Mouse (Mus musculus) liver, embryonic 16.5 days (tissue): ENCODE results near the gene Scp2. TPM values are rescaled to one million over a fixed set of nuclear protein-coding genes. Genes with fewer than 3 reads are reported as not detected.

Experiments used
- ATAC-seq: fragments of 200-750 bp; cut with Nextera tagmentation; 2 replicates; pipeline ENCODE4 v1.8.0; 2017; ENCODE audit warnings: low read depth, mild to moderate bottlenecking, moderate number of reproducible peaks, moderate library complexity
- H3K27ac ChIP-seq: fragments of 300-500 bp; sonication (generic); 2 replicates; pipeline ENCODE4 v1.5.1; 2014; ENCODE audit warnings: mild to moderate bottlenecking, low read length
- H3K27me3 ChIP-seq: fragments of 300-500 bp; sonication (generic); 2 replicates; pipeline ENCODE4 v1.6.1; 2014; ENCODE audit warnings: low read depth, low read length, mixed read lengths; ENCODE audit not compliant: control insufficient read depth, insufficient read depth
- H3K36me3 ChIP-seq: fragments of 300-500 bp; sonication (generic); 2 replicates; pipeline ENCODE4 v1.6.1; 2014; ENCODE audit warnings: mild to moderate bottlenecking; ENCODE audit not compliant: control insufficient read depth, insufficient read depth
- H3K4me1 ChIP-seq: fragments of 300-500 bp; sonication (generic); 2 replicates; pipeline ENCODE4 v1.6.1; 2014; ENCODE audit warnings: low read depth, low read length, mixed read lengths; ENCODE audit not compliant: control insufficient read depth
- H3K4me2 ChIP-seq: fragments of 300-500 bp; sonication (generic); 2 replicates; pipeline ENCODE4 v1.6.1; 2014; ENCODE audit warnings: low read depth, low read length, mixed read lengths
- H3K4me3 ChIP-seq: fragments of 300-500 bp; sonication (generic); 2 replicates; pipeline ENCODE4 v1.5.1; 2014; ENCODE audit warnings: low read depth, mild to moderate bottlenecking, low read length
- H3K9ac ChIP-seq: fragments of 300-500 bp; sonication (generic); 2 replicates; pipeline ENCODE4 v1.6.1; 2014; ENCODE audit warnings: low read depth, low read length
- H3K9me3 ChIP-seq: fragments of 300-500 bp; sonication (generic); replicated peaks from 2 replicates; pipeline ENCODE4 v1.6.1; 2016; ENCODE audit warnings: low read length; ENCODE audit not compliant: control insufficient read depth
- WGBS: fragments of 180-500 bp; shearing (Covaris S2); extraction: QIAGEN DNeasy Blood & Tissue Kit; methylation state at CpG from one replicate; pipeline ENCODE4 v1.1.7; 2014; ENCODE audit not compliant: insufficient replicate concordance; 5-methylcytosine and 5-hydroxymethylcytosine counted together
- polyA plus RNA-seq: library from polyadenylated mRNA; unstranded; fragments of >200 nt; fragmentation: Nextera tagmentation; extraction: Ambion mirVana; gene quantifications from 2 replicates; pipeline ENCODE4 v1.2.1, GENCODE M21; 2015

Gene Scp2
- polyA plus RNA-seq, 1 experiment from 2014 or later, result 427 TPM

DNA sequence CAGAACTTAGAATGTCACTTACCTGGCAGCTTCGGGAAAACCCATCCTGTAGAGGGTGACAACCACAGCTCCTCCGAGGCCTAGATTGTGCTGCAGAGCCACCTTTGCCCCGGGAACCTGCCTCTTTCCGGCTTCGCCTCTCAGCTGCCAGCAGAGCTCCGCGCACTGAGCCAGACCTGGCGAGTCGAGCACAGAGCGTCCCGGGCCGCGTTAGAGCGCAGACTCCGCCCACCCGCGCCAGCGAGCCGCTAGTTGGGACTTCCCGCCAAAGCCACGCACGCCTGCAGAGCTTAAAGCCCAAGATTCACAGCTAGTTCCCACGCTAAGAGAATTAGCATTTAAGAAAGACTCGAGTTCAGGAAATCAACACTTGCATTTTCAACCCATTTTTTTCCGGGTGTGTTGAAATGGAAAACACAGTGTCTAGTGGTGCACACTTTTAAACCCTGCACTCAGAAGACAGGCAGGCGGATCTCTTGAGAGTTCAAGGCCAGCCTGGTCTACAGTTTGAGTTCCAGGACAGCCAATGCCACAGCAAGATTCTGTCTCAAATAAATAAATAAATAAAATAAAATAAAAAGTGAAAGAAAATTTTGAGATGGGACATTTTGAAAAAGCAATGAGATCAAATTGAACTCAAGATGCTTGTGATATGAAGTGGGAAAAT lies 73.4 kb downstream of the Scp2 start:
- Histone ChIP-seq H3K4me2 (peak overlapping the region; percentile 67), H3K9me3 (no peaks in the 10 kb centered on the region), H3K4me1 (peaks cover 3% of the 10 kb centered on the region), H3K27ac (peak overlapping the region; percentile 65), H3K9ac (peak overlapping the region; percentile 65), H3K4me3 (peak overlapping the region; percentile 70), H3K36me3 (no peaks in the 10 kb centered on the region), H3K27me3 (no peaks in the 10 kb centered on the region)
- 2% methylated on average over 26 of the region's 26 CpGs for WGBS
- peak; percentile 90 for ATAC-seq

DNA sequence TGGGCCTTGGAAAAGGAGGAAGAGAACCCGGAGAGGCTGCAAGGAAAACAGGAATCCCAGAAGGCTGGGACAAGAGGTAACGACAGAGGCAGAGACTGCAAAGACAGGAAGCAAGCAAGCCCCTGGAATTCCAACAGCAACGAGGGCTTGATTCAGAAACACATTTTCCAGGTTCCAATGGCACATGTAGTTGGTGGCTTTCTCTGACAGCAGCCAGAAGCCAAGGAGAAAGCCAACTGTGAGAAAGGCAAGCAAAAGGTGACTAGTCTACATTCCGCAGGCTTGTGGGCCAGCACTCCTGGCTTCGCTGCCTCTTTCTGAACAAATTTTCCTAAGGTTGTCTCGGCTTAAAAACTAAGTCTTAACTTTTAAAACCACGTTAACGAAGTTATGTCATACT lies 74.1 kb downstream of the Scp2 start:
- Histone ChIP-seq H3K4me1 (peaks cover 3% of the 10 kb centered on the region), H3K4me3 (peak overlapping the region; percentile 70), H3K27ac (peak overlapping the region; percentile 65), H3K36me3 (no peaks in the 10 kb centered on the region; the same call in 1 of the 2 replicates), H3K9ac (peak overlapping the region; percentile 65), H3K4me2 (peak overlapping the region; percentile 67), H3K27me3 (no peaks in the 10 kb centered on the region), H3K9me3 (no peaks in the 10 kb centered on the region)
- 10% methylated on average over 8 of the region's 8 CpGs for WGBS
- no peak for ATAC-seq

DNA sequence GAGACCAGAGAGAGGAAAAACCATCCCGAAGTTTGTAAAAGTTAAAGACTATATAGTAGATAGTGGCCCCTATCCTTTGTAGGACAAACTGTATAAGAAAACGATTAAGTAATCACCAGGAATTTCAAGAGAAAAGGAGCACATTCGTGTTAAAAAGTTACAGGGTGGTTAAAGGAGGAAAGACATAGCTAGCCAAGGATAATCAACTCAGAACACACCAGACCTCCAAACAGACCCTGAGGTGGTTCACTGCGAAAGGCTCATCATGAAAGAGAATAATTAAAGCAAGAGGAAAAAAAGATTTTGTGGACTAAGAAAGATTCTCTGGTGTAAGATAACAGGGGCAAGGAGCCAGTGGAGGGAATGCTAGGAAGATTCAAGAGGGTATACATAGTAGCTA lies 74.5 kb downstream of the Scp2 start:
- Histone ChIP-seq H3K9ac (peak overlapping the region; percentile 65), H3K9me3 (no peaks in the 10 kb centered on the region), H3K27ac (peak overlapping the region; percentile 65), H3K4me2 (peak overlapping the region; percentile 67), H3K27me3 (no peaks in the 10 kb centered on the region), H3K4me3 (peak overlapping the region; percentile 70), H3K36me3 (no peaks in the 10 kb centered on the region; the same call in 1 of the 2 replicates), H3K4me1 (peaks cover 7% of the 10 kb centered on the region)
- ATAC-seq, result no peak
- WGBS, result 37% methylated on average over 4 of the region's 4 CpGs

DNA sequence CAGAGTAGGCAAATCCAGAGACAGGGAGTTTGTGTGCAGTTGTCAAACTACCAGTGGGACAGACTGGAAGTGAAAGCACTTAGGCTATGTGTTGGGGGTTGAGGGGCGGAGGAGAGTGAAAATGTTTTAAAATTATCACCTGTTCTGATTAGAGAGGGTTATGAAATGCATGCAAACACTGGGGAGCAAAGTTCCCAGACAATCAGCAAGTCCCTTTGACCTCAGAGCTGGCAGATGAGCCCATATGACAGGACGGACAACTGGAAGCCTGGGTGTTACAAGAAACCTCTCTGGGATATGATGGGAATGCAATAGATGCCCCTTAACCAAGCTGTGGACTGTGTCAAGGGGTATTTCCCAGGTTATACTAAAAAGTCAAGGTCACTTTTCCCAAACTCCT lies 76.7 kb downstream of the Scp2 start:
- no peak overlapping the region for H3K4me3 ChIP-seq
- peaks cover 8% of the 10 kb centered on the region for H3K4me1 ChIP-seq
- no peaks in the 10 kb centered on the region for H3K9me3 ChIP-seq
- peak overlapping the region; percentile 62 for H3K27ac ChIP-seq
- peak; percentile 25 for ATAC-seq
- no peaks in the 10 kb centered on the region; the same call in 1 of the 2 replicates for H3K36me3 ChIP-seq
- no peak overlapping the region for H3K9ac ChIP-seq
- 59% methylated on average over 2 of the region's 2 CpGs for WGBS
- peak overlapping the region; percentile 15 for H3K4me2 ChIP-seq
- H3K27me3 ChIP-seq, result no peaks in the 10 kb centered on the region

DNA sequence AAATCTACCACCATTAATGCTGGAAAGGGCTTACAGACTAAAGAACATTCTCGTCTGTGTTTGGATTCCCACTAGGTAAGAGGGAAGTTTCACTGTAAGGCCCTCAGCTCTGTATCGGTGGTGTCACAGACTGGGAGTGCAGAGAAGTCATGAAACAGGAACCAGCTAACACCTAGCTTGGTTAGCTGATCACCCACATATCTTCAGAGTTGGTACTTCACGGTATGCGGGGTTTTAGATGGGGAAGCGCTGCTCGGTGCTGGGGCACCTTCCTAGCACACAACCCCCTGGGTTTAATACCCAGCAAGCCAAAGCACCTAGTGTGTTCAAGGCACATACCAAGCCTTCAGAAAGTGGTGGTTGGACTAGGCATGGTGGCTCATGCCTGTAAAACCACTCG lies 77.5 kb downstream of the Scp2 start:
- Histone ChIP-seq H3K9me3 (peaks cover 2% of the 10 kb centered on the region), H3K4me2 (peak overlapping the region; percentile 27), H3K9ac (no peak overlapping the region), H3K36me3 (peaks cover 5% of the 10 kb centered on the region), H3K27me3 (no peaks in the 10 kb centered on the region), H3K4me1 (peaks cover 8% of the 10 kb centered on the region), H3K4me3 (no peak overlapping the region), H3K27ac (peak overlapping the region; percentile 62)
- no peak for ATAC-seq
- WGBS, result 68% methylated on average over 7 of the region's 7 CpGs

DNA sequence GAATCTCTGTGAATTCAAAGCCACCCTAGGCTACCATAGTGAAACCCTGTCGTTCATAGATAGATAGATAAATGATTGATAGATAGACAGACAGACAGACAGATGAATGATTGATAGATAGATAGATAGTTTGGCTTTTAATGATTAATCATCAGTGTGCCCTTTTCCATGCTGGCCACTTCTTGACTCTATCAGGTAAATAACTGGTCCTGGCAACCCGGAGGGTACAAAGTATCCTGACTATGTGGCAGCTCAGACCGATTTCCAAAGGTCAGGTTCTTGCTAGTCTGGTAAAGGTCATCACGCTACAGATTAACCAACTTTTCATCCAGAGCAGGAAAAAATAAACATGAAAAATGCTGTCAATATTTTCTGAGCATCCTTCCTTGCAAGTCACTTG lies 78.2 kb downstream of the Scp2 start:
- Histone ChIP-seq H3K9me3 (peaks cover 2% of the 10 kb centered on the region), H3K4me3 (no peak overlapping the region), H3K27me3 (no peaks in the 10 kb centered on the region), H3K36me3 (peaks cover 7% of the 10 kb centered on the region), H3K4me1 (peaks cover 5% of the 10 kb centered on the region), H3K27ac (peak overlapping the region; percentile 69), H3K9ac (no peak overlapping the region), H3K4me2 (0 out of 2 replicates have a peak overlapping the region, but pooled peaks have one; percentile 27)
- WGBS, result 60% methylated on average over 4 of the region's 4 CpGs
- ATAC-seq, result peak; percentile 53

DNA sequence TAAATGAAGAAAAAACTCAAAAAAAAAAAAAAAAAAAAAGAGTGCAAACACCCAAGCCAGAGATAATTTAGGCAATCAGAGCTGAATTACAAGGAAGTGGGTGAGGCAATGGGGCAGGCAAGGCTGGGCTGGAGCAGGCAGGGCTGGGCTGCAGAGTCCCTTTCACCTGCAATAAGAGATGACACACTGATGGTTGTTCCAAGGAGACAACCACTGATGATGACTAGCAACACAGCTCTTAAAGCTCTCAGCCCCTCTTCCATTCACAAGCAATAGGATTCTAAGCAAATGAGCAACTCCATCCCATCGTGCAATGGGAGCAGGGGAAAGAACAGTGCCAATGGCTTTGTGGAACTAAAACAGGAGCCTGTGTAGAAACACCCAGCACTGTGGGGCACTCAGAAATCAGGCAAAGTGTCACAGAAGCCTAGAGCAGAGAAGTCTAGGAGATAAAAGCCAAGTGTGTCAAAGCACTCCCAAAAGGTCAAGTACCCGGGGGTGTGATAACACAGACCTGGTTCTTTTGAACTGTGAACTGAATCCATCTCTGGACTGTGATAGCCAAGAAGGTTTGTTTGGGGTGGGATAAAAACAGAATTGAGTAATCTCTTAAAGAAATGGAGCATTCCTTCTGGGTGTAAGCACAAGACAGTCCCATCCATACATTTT lies 79.5 kb downstream of the Scp2 start:
- WGBS, result 52% methylated on average over 2 of the region's 2 CpGs
- Histone ChIP-seq H3K36me3 (peaks cover 9% of the 10 kb centered on the region), H3K4me1 (peaks cover 5% of the 10 kb centered on the region), H3K27ac (peak overlapping the region; percentile 63), H3K4me2 (no peak overlapping the region), H3K9me3 (peaks cover 2% of the 10 kb centered on the region), H3K4me3 (no peak overlapping the region), H3K27me3 (no peaks in the 10 kb centered on the region), H3K9ac (no peak overlapping the region)
- no peak for ATAC-seq

DNA sequence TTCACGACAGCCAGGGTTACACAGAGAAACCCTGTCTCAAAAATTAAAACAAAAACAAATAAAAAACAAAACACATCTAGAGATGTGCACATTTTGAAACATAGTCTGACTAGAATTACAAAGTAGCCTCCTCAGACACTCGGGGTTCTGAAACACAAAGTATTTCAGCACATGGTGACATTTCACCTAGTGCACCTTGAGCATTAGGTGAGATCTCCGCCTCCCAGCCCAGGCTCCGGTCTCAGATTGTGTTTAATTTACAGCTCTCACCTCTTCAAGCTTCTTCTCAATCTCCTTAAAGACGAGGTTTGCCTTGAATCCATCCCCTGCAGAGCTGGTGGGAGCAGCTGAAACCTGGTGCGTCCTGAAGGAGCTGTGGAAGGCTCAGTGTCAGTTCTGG lies 81.2 kb downstream of the Scp2 start:
- Histone ChIP-seq H3K36me3 (peaks cover 9% of the 10 kb centered on the region), H3K4me3 (no peak overlapping the region), H3K9me3 (peaks cover 2% of the 10 kb centered on the region), H3K4me1 (peaks cover 5% of the 10 kb centered on the region), H3K4me2 (no peak overlapping the region), H3K27ac (peak overlapping the region; percentile 51), H3K9ac (no peak overlapping the region), H3K27me3 (no peaks in the 10 kb centered on the region)
- 66% methylated on average over 6 of the region's 6 CpGs for WGBS
- ATAC-seq, result no peak

DNA sequence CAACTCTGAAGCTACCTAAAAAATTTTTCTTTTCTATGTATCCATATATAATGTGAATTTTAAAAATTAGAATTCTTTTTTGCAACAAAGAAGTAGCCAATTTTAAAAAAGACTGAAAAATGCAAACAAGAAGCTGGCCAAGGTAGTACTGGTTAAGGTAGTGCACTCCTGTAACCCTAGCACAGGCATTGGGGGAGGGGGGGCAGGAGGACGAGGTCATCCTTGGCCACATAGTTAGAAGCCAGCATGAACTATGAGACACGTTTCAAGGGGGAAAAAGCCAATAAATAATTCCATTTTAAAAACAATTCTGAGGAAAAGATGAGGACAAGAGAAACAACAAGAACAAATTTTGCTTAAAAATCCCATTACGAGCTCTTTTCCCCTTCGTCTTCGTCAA lies 82.3 kb downstream of the Scp2 start:
- Histone ChIP-seq H3K9me3 (peaks cover 2% of the 10 kb centered on the region), H3K36me3 (peaks cover 13% of the 10 kb centered on the region), H3K9ac (no peak overlapping the region), H3K27ac (no peak overlapping the region), H3K4me3 (no peak overlapping the region), H3K4me1 (peaks cover 5% of the 10 kb centered on the region), H3K27me3 (no peaks in the 10 kb centered on the region), H3K4me2 (no peak overlapping the region)
- no peak for ATAC-seq
- WGBS, result 80% methylated on average over 5 of the region's 5 CpGs
